Mouse (Mus musculus) ES-E14 (cell line): ENCODE results near the gene Nfib. TPM values are rescaled to one million over a fixed set of nuclear protein-coding genes. Genes with fewer than 3 reads are reported as not detected.

ENCODE experiments used
- DNase-seq: peaks from one replicate; pipeline ENCODE4 v3.0.0-alpha.2; 2013; ENCODE audit warnings: low read depth, low spot score
- H3K27ac ChIP-seq: 2 replicates; pipeline ENCODE4 v1.5.1; 2012; ENCODE audit warnings: low read depth, mild to moderate bottlenecking, low read length, moderate library complexity, mixed read lengths; ENCODE audit not compliant: poor library complexity, insufficient read depth, severe bottlenecking
- H3K36me3 ChIP-seq: 2 replicates; pipeline ENCODE4 v1.6.1; 2012; ENCODE audit warnings: mild to moderate bottlenecking, low read length, moderate library complexity, mixed read lengths; ENCODE audit not compliant: control insufficient read depth, poor library complexity, insufficient read depth, severe bottlenecking
- H3K4me1 ChIP-seq, 2 experiments: fragments of 150-350 bp in 1 of 2; sonication (generic) in 1 of 2; 2 replicates each; pipeline ENCODE4 v1.6.1; 2012; ENCODE audit warnings: low read length in 2 of 2, mild to moderate bottlenecking in 1 of 2, mixed read lengths in 1 of 2; ENCODE audit not compliant: control insufficient read depth in 2 of 2, insufficient read depth in 2 of 2, poor library complexity in 1 of 2
- H3K4me3 ChIP-seq, 2 experiments: fragments of 150-350 bp in 1 of 2; sonication (generic) in 1 of 2; 2 replicates each; pipeline ENCODE4 v1.5.1; 2012; ENCODE audit warnings: low read length in 2 of 2, low read depth in 1 of 2, mild to moderate bottlenecking in 1 of 2, mixed read lengths in 1 of 2; ENCODE audit not compliant: insufficient read depth in 1 of 2, poor library complexity in 1 of 2, severe bottlenecking in 1 of 2
- H3K9ac ChIP-seq: 2 replicates; pipeline ENCODE4 v1.6.1; 2012; ENCODE audit warnings: low read depth, mild to moderate bottlenecking, low read length, mixed read lengths; ENCODE audit not compliant: poor library complexity, insufficient read depth, severe bottlenecking
- H3K9me3 ChIP-seq: fragments of 150-350 bp; sonication (generic); 2 replicates; pipeline ENCODE4 v1.6.1; 2012; ENCODE audit warnings: low read depth, mild to moderate bottlenecking, low read length; ENCODE audit not compliant: control insufficient read depth, insufficient read depth
- CHD2 ChIP-seq: IDR thresholded peaks from 2 replicates; pipeline ENCODE4 v1.6.1; 2014; ENCODE audit warnings: mild to moderate bottlenecking, low read depth, low read length, inconsistent platforms
- HCFC1 ChIP-seq: IDR thresholded peaks from 2 replicates; pipeline ENCODE4 v1.6.1; 2012; ENCODE audit warnings: low read length, inconsistent platforms, borderline replicate concordance; ENCODE audit not compliant: insufficient read depth
- MAFK ChIP-seq: IDR thresholded peaks from 2 replicates; pipeline ENCODE4 v1.6.1; 2014; ENCODE audit warnings: mild to moderate bottlenecking, low read depth, low read length, inconsistent platforms; ENCODE audit not compliant: insufficient read depth
- ZC3H11A ChIP-seq: IDR thresholded peaks from 2 replicates; pipeline ENCODE4 v1.6.1; 2012; ENCODE audit warnings: low read depth, mild to moderate bottlenecking, inconsistent platforms, low read length, borderline replicate concordance
- ZNF384 ChIP-seq: IDR thresholded peaks from 2 replicates; pipeline ENCODE4 v1.6.1; 2012; ENCODE audit warnings: low read depth, low read length, inconsistent platforms
- in situ Hi-C, 2 experiments: fragments of 600-800 bp; cut with MboI; formaldehyde crosslinking; loops; one replicate each; pipeline ENCODE4 v1.15.1; 2025; ENCODE audit warnings: low sequenced_read_pairs in 2 of 2, inconsistent platforms in 1 of 2; ENCODE audit not compliant: unreplicated experiment in 2 of 2
- total RNA-seq: library from RNA; depleted of rRNA; stranded (reverse); fragments of 300-350 nt; gene quantifications from 2 replicates; pipeline ENCODE4 v1.2.3, GENCODE M21; 2012

Gene Nfib
- total RNA-seq, 1 experiment = 8.9 TPM

DNA sequence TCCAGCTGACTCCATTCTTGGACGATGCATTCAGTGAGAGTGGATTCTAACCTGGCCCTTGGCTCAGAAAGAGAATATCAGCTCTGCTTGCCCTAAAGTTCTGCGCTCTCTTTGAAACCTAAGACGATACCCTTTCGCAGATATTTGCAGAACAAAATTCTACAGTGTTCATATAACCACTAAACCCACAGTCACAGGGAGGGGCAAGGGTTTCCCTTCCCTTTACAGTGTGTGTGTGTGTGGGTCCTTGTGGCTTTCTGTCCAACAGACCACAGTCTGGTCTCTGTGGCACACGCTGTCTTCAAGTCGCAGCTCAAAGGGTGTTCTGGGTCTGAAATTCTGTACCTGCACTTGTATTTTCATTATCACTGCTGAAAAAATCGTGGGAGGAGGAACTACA lies 416.0 kb downstream of the Nfib start:
- no peak overlapping the region for H3K4me3 ChIP-seq
- no peaks in the 10 kb centered on the region for H3K9me3 ChIP-seq
- H3K36me3 ChIP-seq = no peaks in the 10 kb centered on the region
- H3K27ac ChIP-seq = no peak overlapping the region
- no peak for DNase-seq
- in situ Hi-C loops = no loop called here
- H3K4me1 ChIP-seq = peaks cover 0 to 6% of the 10 kb centered on the region in 2 experiments; a peak in 2 of 4 replicates
- TF ChIP-seq ZNF384 (no peak), HCFC1 (no peak), MAFK (no peak), CHD2 (no peak), ZC3H11A (no peak)
- no peak overlapping the region for H3K9ac ChIP-seq

DNA sequence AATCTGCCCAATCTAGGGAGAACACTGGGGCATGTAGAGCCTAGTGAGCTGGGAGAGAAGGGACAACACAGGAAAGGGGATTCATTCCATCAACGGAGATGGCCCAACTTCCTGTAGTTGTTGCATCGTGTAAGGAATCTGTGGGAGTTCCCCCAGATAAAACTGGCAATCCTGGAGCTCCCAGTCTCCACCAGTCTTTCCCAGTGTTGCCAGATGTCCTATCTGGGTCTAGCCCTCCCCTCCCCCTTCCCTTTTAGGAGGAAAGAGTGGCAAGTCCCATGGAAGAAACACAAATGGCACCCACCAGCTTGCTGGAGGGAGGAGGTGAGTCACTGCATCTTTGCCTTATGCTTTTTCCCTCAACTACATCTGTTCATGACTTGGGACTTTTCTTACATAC lies 417.4 kb downstream of the Nfib start:
- no peak for TF ChIP-seq HCFC1
- TF ChIP-seq ZNF384 = no peak
- TF ChIP-seq ZC3H11A = no peak
- no peak for TF ChIP-seq MAFK
- TF ChIP-seq CHD2 = no peak
- Histone ChIP-seq H3K4me3 (no peak overlapping the region), H3K27ac (no peak overlapping the region), H3K9me3 (no peaks in the 10 kb centered on the region), H3K9ac (no peak overlapping the region), H3K4me1 (peaks cover 0 to 5% of the 10 kb centered on the region in 2 experiments; a peak in 1 of 4 replicates), H3K36me3 (no peaks in the 10 kb centered on the region)
- DNase-seq = no peak
- in situ Hi-C loops = no loop called here

DNA sequence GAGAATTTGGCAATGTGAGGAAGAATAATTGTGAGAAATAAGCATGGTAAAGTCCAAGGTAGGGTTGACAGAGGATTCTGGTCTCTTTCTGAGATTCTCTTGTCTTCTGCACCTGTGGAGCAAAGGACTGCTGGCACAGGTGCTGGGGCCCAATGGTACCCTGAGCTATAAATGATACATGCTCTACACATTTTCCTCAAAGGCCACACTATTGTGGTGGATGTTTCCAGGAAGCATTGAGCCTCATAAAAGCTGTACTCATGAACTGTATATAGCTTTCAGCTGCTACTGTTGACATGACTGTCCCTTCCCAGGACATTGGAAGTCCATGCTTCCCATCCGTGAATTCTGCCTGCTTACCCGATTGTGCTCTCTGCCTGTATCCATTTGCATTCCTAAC lies 418.1 kb downstream of the Nfib start:
- Histone ChIP-seq H3K27ac (no peak overlapping the region), H3K9ac (no peak overlapping the region), H3K9me3 (no peaks in the 10 kb centered on the region), H3K4me3 (no peak overlapping the region), H3K4me1 (peaks cover 0 to 2% of the 10 kb centered on the region in 2 experiments; a peak in 1 of 4 replicates), H3K36me3 (no peaks in the 10 kb centered on the region)
- no peak for DNase-seq
- in situ Hi-C loops = no loop called here
- TF ChIP-seq MAFK (no peak), HCFC1 (no peak)

DNA sequence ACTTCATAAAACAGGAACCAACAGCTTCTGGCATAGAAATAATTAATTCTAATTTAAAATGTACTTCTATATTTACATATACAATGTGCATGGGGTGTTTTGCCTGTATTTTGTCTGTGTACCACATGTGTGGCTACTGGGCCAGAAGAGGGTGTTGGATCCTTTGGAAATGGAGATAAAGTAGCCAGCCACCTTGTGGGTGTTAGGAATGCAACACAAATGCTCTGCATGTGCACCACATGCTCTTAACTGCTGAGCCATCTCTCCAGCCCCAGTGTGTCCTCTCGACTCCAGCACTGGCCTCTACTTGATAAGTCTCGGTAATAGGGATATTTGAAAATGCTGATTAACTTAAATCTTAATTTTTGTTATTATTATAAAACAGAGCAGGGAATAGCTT lies 418.6 kb downstream of the Nfib start:
- in situ Hi-C loops = no loop called here
- Histone ChIP-seq H3K36me3 (no peaks in the 10 kb centered on the region), H3K4me1 (peaks cover 0 to 2% of the 10 kb centered on the region in 2 experiments; a peak in 1 of 4 replicates), H3K27ac (no peak overlapping the region), H3K4me3 (no peak overlapping the region), H3K9me3 (no peaks in the 10 kb centered on the region), H3K9ac (no peak overlapping the region)
- TF ChIP-seq HCFC1 = no peak
- TF ChIP-seq ZNF384 = no peak
- TF ChIP-seq CHD2 = no peak
- TF ChIP-seq MAFK = no peak
- TF ChIP-seq ZC3H11A = no peak
- DNase-seq = no peak

DNA sequence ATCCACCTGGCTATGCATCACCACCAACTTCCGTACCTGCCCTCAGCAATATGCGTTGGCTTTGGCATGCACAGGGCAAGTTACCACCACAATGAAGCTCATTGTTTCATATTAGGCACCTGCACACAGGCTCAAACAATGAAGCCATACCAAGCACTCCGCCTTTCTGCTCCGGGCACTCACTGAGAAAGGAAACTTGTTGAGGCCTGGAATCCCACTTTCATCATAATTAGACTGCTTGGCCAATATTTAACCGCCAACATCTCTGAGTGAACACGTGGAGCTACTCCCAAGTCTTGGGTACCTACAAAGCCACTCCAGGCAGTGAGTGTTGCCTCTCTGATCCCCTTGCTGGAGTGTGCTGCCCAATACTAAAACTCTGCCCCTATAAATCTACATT lies 422.0 kb downstream of the Nfib start:
- Histone ChIP-seq H3K27ac (no peak overlapping the region), H3K9me3 (no peaks in the 10 kb centered on the region), H3K9ac (no peak overlapping the region), H3K4me1 (peaks cover 0 to 2% of the 10 kb centered on the region in 2 experiments; a peak in 1 of 4 replicates), H3K4me3 (no peak overlapping the region), H3K36me3 (no peaks in the 10 kb centered on the region)
- in situ Hi-C loops = no loop called here
- no peak for DNase-seq
- TF ChIP-seq CHD2 = no peak
- no peak for TF ChIP-seq MAFK
- TF ChIP-seq ZC3H11A = no peak
- no peak for TF ChIP-seq ZNF384
- no peak for TF ChIP-seq HCFC1
